Mouse (Mus musculus): ENCODE data around the gene Hemk1. TPM values are rescaled to one million over a fixed set of nuclear protein-coding genes. Genes with fewer than 3 reads are reported as not detected.
"Not testable (repeated sequence)": the region's sequence is repeated elsewhere in the genome, so short reads cannot be mapped to it uniquely, and the experiment has no call there.

The Hemk1 gene
- total RNA-seq, 2 experiments from 2014 or later = 19.7 to 21.2 TPM

DNA sequence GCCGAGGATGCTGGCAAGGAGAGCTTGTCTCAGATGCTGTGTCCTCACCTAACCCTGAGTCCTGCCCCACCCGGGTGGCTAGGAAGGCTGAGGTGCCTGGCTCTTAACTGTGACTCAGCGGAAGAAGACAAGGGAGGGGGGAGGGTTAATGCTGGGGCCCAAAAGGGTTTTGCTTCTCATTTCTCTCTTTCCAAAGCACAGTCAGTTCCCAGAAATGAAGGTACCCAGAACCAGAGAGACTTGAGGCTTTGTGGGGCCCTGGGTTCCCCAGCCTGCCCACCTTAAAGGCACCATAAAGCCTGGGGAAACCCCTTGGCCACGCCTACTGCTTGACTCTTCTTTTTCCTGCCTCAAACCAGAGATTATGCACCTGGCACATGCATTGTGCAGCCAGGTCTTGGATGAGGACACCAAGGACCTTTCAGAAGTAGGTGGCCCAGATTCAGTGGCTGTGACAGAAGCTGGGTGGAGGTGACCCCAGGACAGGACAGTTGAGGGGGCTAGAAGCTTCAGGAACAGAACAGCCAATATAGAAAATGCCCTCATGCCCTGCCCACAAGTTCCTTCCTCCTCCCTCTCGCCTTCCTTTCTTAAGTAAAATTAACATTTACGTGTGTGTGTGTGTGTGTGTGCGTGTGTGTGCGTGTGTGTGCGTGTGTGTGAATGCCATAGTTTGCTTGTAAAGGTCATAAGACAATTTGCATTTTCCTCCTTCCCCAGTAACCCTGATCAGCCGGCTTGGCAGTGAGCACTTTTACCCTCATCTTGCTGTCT is 25.2 kb downstream of the Hemk1 start:
- DNase-seq = no peak
- intact Hi-C loops (cut with DNase I) = no loop called here

DNA sequence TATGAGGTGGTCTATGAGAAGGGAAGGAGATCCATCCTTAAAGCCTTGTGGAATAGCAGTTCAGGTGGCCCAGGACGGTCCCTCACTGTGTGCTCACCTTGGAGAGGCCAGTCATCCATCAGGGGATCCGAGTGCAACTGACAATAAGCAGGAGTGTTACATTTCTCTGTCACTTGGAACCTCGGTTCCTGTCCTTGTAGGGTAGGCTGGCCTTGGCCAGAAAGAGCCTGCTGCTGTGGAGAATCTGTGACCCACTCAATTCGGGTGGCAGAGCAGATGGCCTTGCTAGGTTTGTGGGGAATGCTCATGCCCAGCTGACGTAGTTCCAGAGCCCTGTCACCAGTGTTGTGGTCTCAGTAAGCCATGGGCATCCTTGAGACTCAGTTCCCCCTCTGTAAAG is 28.6 kb downstream of the Hemk1 start:
- intact Hi-C loops (cut with DNase I) = no loop called here

DNA sequence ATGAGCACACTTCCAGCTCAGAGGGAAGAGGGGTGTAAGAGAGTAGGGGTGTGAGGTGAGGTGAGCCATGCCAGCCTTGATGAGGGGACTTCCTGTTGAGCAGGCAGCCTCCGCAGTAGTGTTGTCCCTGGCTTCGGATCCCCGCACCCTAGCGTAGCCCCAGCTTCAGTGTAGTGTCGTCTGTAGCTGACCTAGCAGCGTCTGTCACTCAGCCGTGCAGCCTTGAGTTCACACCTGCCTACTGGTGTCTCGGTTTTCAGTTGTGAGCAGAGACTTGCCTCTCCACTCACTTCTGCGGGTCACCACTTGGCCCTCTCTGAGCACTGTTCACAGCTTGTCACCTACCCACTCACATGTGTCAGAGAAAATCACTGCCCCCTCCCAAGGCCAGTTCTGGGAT is 29.0 kb downstream of the Hemk1 start:
- intact Hi-C loops (cut with DNase I) = no loop called here
- DNase-seq = no peak

More for the DNA sequence above, 28.6 kb downstream of the Hemk1 start:
- DNase-seq = no peak

DNA sequence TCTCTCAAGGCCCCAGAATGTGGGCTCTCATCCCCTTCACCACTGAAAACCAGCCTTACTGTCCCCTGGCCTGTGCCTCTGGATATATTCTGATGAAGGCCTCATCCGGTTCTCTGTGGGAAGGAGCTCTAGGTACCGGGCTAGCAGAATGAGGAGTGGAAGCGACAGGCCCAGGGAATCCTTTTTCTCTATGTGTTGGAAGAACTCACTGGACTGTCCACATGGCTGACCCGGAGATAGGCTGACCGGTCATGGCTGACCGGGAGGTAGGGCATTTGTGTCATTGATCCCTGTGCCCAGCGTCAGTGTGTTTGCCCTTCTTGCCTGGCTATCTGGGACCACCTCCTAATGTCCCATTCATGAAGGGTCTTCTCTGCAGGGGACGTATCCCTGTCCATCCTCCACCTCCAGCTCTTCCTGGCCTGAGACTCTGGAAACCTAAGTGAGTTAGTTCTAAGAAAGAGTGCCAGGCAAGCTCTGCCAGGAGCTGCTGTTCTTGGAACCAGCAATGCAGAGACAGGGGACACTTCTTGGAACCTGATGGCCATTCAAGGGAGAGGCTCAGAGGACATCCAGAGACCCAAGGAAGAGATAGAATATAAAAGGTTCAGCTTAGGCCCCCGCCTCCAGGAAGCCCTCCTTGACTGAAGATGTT is 29.7 kb downstream of the Hemk1 start:
- DNase-seq = no peak
- intact Hi-C loops (cut with DNase I) = no loop called here

DNA sequence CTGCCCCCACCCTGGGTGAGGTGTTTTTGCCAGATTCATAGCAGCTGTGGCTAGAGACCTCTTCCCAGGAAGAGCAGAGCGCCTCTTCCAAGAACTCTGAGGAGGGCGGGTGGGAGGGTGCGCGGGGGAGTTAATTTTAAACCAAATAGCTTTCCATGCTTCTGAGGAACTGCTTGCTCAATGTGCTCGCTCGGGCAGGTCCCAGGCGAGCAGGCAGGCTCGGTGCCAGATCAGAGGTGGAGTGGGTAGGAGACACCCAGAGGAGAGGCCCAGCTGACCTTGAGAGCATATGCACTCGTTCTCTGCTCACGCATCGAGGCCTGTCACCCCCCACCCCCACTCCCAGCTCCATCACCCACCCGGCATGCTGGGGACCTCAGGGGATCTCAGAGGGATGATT is 30.3 kb downstream of the Hemk1 start:
- intact Hi-C loops (cut with DNase I) = no loop called here
- peak; percentile 88 to 89 for DNase-seq

DNA sequence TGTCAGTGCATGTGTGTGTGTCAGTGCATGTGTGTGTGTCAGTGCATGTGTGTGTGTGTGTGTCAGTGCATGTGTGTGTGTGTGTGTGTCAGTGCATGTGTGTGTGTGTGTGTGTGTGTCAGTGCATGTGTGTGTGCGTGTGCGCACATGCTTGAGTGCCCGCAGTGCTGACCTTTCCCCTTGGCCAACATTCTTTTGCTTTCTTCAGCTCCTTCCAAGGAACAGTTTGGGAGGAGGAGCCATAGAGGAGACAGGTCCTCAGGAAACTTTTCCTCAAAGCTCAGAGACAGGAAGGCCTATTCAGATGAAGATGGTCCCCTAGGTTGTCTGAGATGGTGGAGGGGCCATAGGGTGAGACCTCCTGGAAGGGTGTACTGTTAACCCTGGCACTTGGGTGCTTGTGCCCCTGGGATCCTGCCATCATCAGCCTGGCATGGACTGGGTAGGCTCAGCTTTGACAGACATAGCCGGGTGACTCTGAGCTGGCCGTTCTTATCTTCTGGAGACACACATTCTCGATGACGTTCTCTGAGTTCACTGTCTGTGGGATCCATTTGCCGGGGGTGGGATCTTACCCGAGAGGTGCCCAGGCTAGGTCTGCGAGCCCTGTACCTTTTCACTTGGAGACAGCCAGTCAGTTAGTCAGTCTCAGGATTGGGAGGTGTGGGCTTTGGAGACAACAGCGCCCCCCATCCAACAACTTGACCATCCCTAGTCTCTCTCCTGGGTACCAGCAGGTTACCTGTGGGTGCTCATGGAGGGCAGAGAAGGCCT is 30.9 kb downstream of the Hemk1 start:
- intact Hi-C loops (cut with DNase I) = no loop called here

DNA sequence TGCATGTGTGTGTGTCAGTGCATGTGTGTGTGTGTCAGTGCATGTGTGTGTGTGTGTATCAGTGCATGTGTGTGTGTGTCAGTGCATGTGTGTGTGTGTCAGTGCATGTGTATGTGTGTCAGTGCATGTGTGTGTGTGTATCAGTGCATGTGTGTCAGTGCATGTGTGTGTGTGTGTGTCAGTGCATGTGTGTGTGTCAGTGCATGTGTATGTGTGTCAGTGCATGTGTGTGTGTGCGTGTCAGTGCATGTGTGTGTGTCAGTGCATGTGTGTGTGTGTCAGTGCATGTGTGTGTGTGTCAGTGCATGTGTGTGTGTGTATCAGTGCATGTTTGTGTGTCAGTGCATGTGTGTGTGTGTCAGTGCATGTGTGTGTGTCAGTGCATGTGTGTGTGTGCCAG is 31.5 kb downstream of the Hemk1 start:
- intact Hi-C loops (cut with DNase I) = not testable (repeated sequence)

More for the DNA sequence above, 30.9 kb downstream of the Hemk1 start:
- DNase-seq = peak; percentile 37 to 53

DNA sequence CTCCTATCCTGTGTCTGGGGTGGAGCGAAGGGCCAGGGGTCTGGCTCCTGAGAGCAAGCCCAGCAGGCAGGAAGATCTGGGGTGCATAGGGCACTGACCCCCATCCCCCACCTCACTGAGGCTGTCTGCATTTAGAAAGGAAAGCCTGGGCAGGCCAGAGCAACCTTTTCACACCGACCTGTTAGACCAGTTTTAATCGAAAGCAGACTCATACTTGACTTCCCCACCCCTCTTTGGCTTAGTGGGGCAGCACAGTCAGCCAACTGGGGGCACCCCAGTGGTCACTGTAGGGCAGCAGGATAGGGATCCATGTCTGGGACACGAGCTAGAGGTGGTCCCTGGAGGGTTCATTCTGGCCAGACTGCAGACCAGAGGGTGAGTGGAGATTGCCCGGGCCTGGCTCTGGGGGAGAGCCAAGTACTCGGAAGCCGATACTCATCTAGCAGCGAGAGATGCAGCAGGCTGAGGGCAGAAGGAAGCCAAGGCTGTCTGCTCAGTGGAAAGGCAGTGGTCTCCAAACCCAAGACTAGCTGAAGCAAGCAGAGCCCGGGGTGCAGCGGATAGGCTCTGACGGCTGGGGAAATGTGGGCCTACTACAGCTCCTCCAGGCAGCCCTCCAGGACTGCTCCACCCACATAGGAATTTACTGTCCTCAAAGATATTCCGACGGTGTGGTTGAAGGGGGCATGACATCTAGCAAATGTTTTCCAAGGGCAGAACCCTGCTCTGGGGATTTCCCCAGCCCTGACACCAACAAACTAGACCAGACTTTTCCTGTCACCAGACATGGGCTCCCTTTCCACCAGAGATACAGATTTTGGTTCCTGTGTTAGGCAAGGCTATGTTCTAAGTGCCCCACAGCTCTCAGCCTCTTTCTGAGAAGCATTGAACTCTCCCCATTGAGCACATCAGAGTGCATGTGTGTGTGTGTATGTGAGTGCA is 32.3 kb downstream of the Hemk1 start:
- intact Hi-C loops (cut with DNase I) = no loop called here
- peak in 1 of 2 experiments; percentile 22 for DNase-seq

More for the DNA sequence above, 31.5 kb downstream of the Hemk1 start:
- DNase-seq = not testable (repeated sequence)

DNA sequence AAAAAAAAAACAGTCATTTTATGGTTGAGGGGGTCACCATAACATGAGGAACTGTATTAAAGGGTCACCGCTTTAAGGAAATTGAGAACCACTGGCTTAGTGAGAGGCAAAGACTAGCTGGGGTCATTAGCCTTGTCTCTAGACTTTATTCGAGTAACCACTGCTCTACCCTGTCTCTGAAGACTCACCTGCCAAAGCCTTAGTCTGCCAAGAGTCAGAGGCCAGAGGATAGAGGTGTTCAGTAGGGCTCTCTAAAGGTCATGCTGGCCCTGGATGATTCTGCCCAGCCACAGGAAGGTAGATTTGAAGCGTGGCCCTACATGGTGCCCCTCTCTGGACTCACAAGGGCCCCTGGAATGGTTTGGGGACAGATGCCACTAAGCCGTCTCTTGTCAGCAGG is 33.1 kb downstream of the Hemk1 start:
- no peak for DNase-seq
- intact Hi-C loops (cut with DNase I) = no loop called here

DNA sequence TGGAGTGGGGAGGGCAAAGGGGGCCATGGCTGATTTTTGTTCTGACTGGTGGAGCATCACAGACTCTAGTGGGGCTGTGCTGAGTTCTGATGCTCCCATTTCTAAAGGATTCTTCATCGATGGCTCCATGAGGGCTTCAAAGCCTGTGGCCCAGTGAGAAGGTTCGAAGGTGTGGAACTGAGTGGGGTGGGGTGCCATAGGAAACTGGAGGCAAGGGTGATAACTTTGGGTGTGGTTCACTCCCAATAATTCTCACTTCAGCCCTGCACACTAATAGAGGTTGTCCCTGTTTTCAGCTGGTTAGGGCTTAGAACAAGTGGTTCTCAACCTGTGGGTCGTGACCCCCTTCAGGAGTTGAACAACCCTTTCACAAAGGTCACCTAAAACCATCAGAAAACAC is 33.8 kb downstream of the Hemk1 start:
- intact Hi-C loops (cut with DNase I) = no loop called here
- DNase-seq = no peak

DNA sequence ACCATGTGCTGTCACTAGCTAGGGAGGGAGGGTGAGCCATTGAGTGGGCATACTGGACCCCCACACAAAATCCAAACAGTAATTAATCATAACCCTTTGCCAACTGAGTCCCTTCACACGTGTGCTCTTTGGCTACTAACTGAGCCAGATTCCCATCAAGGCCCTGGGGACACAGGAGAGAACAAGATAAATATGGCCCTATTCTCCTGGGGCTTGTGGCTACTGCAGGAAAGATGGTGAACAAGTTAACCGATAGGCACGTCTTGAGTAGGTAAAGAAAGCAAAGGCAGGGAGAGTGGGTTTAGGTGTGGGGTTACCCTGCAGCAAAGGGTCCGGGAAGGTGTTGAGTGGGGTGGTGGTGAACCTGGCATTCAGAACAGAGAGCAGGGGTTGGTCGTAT is 34.2 kb downstream of the Hemk1 start:
- no peak for DNase-seq
- intact Hi-C loops (cut with DNase I) = no loop called here

DNA sequence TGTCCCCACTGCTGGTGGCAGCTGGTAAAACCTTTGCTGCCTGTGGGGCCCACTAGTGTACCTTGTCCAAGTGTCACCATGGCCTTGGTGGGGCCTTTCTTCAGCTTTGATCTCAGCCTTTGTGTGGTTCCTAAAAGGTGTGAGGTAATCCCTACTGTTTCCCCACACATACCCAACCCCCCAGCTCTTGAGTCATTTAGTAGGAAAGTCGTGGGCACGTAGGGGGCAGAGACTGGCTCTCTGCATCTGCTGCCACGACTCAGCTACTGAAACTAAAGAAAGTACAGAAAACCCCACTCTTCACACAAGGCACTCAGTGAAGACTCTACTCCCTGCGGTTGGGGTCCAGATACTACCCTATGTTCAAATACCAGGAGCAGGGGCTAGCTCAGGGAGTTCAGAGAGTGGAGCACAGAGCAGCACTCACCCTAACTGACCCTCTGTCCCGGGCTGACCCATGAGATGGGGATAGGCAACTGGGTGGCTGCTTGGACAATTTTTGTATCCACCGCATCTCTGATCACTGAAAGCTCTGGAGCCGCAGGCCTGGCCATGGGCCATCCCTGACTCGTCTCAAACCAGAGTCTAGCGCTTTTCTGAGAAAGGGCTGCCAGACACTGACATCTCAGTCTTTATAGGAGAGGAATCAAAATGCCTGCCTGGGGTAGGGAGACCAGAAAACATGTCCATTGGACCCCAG is 34.9 kb downstream of the Hemk1 start:
- intact Hi-C loops (cut with DNase I) = no loop called here
- peak in 1 of 2 experiments; percentile 31 for DNase-seq

DNA sequence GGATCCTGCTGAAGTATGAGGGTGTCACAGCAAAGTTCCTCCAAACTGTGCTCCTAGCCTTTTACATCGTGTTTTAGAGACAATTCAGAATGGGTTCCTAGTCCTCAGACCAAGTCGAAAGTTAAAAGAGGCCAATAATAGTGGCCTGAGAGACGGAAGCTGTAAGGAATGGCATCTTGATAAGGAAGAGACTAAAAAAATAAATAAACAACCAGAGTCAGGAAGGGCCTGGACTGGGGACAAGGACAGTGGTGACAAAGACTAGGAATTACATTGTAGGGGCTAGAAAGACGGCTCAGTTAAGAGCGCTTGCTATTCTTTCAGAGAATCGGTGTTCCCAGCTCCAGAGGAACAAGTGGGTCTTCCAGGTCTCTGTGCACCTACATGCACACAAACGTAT is 35.6 kb downstream of the Hemk1 start:
- DNase-seq = no peak
- intact Hi-C loops (cut with DNase I) = no loop called here

DNA sequence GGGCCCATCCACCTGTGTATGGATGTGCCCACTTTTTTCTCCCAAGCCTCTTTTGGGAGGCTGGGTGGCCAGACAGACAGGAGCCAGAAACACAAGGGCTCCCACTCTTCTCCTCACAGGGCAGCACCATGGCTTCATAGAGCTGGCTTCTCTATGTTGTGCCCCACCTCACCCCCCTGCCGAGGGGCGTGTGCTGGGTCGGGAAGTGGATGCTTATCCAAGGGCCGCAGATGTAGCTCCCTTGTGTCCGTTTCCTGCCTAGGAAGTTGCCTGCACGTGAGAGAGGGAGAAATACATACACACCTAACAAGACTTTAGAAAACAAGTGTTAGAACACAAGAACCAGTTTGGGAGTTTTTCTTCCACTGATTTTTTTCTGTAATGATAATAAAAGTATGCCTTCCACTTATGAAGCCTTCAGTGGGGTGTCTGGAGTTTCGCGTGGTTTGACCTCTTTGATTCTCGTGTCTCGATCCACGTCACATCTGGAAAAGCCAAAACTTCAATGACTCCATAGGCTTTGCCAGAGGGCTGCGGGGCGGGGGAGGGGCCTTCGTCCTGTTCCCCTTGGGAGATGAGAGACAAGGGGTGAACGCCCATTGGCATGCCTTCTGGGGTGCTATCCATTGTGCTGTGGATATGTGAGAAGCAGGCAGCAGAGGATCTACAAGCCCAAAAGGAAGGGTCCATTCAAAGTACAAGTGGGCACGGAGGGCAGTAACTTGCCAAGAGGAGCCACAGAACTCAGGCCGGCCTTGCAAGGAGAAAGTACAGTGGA is 36.4 kb downstream of the Hemk1 start:
- no peak for DNase-seq
- intact Hi-C loops (cut with DNase I) = no loop called here

DNA sequence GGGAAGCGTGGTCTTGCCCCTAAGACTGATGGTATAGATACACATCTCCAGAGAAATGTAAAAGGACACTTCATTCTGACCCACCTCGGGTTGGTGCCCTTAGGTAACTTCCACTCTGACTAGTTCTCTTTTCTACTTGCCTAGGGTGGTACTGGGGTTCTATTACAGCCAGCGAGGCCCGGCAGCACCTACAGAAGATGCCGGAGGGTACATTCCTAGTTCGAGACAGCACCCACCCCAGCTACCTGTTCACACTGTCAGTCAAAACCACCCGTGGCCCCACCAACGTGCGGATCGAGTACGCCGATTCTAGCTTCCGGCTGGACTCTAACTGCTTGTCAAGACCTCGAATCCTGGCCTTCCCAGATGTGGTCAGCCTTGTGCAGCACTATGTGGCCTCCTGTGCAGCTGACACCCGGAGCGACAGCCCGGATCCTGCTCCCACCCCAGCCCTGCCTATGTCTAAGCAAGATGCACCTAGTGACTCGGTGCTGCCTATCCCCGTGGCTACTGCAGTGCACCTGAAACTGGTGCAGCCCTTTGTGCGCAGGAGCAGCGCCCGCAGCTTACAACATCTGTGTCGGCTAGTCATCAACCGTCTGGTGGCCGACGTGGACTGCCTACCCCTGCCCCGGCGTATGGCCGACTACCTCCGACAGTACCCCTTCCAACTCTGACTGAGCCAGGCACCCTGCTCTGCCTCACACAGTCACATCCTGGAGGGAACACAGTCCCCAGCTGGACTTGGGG is 37.8 kb downstream of the Hemk1 start:
- intact Hi-C loops (cut with DNase I) = no loop called here
- no peak for DNase-seq

DNA sequence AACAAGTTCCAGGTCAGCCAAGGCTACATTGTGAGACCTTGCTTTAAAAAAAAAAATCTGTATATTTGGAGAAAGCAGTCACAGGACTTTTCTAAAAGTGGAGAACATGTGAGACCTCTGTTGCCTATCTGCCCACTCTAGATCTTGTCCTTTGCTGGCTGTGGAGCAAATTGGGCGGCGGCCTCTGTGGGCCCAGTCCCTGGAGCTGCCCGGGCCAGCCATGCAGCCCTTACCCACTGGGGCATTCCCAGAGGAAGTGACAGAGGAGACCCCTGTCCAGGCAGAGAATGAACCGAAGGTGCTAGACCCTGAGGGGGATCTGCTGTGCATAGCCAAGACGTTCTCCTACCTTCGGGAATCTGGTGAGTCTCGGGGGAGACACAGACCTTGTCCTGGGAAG is 38.4 kb downstream of the Hemk1 start:
- DNase-seq = peak in 1 of 2 experiments; percentile 58
- intact Hi-C loops (cut with DNase I) = no loop called here

DNA sequence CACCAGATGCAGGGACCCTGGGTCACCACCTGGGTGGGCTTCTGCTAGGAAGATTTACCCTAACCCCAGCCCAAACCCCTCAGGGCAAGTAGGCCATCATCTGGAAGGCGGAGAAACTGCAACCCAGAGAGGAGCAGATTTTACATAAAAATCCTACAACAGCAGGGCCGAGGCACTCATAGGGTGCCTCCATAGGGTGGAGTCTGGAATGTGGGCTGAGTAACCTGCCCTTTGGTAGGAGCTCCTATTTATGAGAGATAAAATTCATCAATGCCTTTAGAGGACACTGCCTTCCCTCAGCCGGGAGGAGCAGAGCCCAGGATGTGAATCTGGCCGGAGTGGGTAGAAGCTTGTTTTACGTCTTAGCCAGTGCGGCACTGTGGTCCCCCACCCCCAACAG is 39.3 kb downstream of the Hemk1 start:
- no peak for DNase-seq

More for the DNA sequence above, 39.3 kb downstream of the Hemk1 start:
- intact Hi-C loops (cut with DNase I) = loop anchor here (1.0 kb wide), 1 partner anchor 25 kb away; no protein-coding TSS in a partner anchor
